Mouse (Mus musculus) forebrain, embryonic 11.5 days (tissue): Measurements from ENCODE around the gene Gm28044. TPM values are rescaled to one million over a fixed set of nuclear protein-coding genes. Genes with fewer than 3 reads are reported as not detected.
A peak's percentile ranks its signal among the peaks of the same experiment; 100 is the strongest.
"Not testable (repeated sequence)": the region's sequence is repeated elsewhere in the genome, so short reads cannot be mapped to it uniquely, and the experiment has no call there.

Source experiments
- ATAC-seq: fragments of 200-750 bp; cut with Nextera tagmentation; replicated peaks from 2 replicates; pipeline ENCODE4 v1.8.0; 2017; ENCODE audit warnings: moderate TSS enrichment; ENCODE audit not compliant: low FRiP score
- DNase-seq: peaks from one replicate; pipeline ENCODE4 v3.0.0-alpha.2; 2017; ENCODE audit warnings: low spot score
- H3K27ac ChIP-seq: fragments of 300-500 bp; sonication (generic); 2 replicates; pipeline ENCODE4 v1.5.1; 2014; ENCODE audit warnings: low read depth, low read length
- H3K27me3 ChIP-seq: fragments of 300-500 bp; sonication (generic); 2 replicates; pipeline ENCODE4 v1.6.1; 2014; ENCODE audit warnings: mild to moderate bottlenecking, low read length, mixed read lengths; ENCODE audit not compliant: control insufficient read depth, insufficient read depth
- H3K36me3 ChIP-seq: fragments of 300-500 bp; sonication (generic); 2 replicates; pipeline ENCODE4 v1.6.1; 2014; ENCODE audit warnings: mild to moderate bottlenecking, low read length, moderate library complexity, mixed read lengths; ENCODE audit not compliant: control insufficient read depth, insufficient read depth
- H3K4me1 ChIP-seq: fragments of 300-500 bp; sonication (generic); replicated peaks from 2 replicates; pipeline ENCODE4 v1.6.1; 2014; ENCODE audit warnings: low read length, mixed read lengths; ENCODE audit not compliant: control insufficient read depth, insufficient read depth
- H3K4me2 ChIP-seq: fragments of 300-500 bp; sonication (generic); 2 replicates; pipeline ENCODE4 v1.6.1; 2014; ENCODE audit warnings: low read depth, mild to moderate bottlenecking, low read length, moderate library complexity, mixed read lengths; ENCODE audit not compliant: severe bottlenecking
- H3K4me3 ChIP-seq: fragments of 300-500 bp; sonication (generic); 2 replicates; pipeline ENCODE4 v1.5.1; 2014; ENCODE audit warnings: low read depth, low read length
- H3K9ac ChIP-seq: fragments of 300-500 bp; sonication (generic); 2 replicates; pipeline ENCODE4 v1.6.1; 2014; ENCODE audit warnings: low read length
- H3K9me3 ChIP-seq: fragments of 300-500 bp; sonication (generic); 2 replicates; pipeline ENCODE4 v1.6.1; 2016; ENCODE audit warnings: low read length, mixed read lengths; ENCODE audit not compliant: control insufficient read depth
- WGBS: fragments of 180-500 bp; shearing (Covaris S2); extraction: QIAGEN DNeasy Blood & Tissue Kit; methylation state at CpG from one replicate; pipeline ENCODE4 v1.1.7; 2014; 5-methylcytosine and 5-hydroxymethylcytosine counted together
- polyA plus RNA-seq: library from polyadenylated mRNA; unstranded; fragments of >200 nt; fragmentation: Nextera tagmentation; extraction: Ambion mirVana; gene quantifications from 2 replicates; pipeline ENCODE4 v1.2.1, GENCODE M21; 2014

Gene Gm28044
- polyA plus RNA-seq, 1 experiment from 2014 or later = 1.6 TPM

DNA sequence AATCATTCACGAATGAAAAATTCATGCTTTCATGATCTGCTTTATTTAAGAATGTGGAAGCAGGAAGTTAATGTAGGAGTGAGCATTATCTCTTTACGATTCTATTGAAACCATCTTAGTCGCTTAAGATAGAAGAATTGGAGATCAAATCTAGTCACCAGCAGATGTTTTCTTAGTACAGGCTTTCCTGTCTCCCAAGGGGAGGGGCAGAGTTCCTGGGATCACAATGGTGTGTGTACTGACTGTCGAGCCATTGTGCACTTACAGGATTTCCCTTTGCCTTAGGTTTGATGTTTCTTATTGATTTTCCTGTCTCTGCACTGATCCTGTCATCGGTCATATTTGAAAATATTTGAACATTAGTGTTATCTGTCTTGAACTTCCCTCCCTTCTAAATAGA is 53.6 kb downstream of the Gm28044 start:
- peak overlapping the region; percentile 58 for H3K4me3 ChIP-seq
- peak overlapping the region; percentile 87 for H3K4me2 ChIP-seq
- peak overlapping the region; percentile 72 for H3K9ac ChIP-seq
- ATAC-seq (peak; percentile 56), DNase-seq (no peak)
- H3K9me3 ChIP-seq = no peaks in the 10 kb centered on the region
- no peaks in the 10 kb centered on the region for H3K27me3 ChIP-seq
- H3K4me1 ChIP-seq = no peaks in the 10 kb centered on the region
- no peak overlapping the region for H3K27ac ChIP-seq
- WGBS = 35% methylated on average over 5 of the region's 5 CpGs
- H3K36me3 ChIP-seq = no peaks in the 10 kb centered on the region

DNA sequence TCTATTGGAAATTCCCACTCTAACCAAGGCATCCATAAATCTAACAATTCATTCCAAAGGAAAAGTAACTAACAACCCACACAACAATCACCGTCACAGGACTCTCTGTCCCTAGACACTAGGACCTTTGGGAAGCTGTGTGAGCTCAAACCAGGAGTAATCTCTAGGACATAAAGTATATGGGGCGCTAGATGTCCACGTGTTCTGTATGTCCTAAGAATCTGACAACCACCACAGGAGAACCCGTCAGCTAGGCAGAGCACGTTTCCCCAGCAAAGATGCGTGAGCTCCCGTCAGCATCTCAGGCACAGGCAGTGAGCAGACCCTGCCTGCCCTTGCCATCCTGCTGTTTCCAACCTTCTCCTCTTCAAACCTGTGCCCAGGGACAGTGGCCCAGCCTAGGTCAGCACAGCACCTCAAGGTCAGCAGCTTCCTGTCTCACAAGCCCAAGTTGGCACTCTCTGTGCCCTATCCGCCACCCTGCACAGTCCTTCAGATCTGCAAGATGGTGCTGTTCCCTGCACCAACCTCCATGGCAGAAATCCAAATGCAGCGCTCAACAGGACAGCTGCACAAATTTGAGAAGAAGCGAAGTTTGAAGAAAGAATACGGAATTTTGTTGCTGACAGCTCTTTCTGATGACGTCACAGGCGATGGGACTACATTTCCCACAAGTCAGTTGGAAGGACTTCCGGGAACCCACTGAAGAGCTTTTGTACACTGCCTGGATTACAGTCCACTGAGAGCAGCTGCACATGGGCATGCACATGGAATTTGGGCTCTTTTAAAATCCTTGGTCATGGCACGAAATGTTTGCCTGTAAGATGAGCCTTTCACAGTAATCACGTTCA is 54.3 kb downstream of the Gm28044 start, which contains the start of gene Zfp457:
Gene Zfp457 (minus strand): TSS at position 664 of the 851 bp plus-strand sequence.
- peak within 1 kb of the TSS; percentile 72 for H3K9ac ChIP-seq
- no peaks in the 10 kb centered on the region for H3K9me3 ChIP-seq
- no peaks in the 10 kb centered on the region for H3K27me3 ChIP-seq
- H3K36me3 ChIP-seq = no peaks in the 10 kb centered on the region
- H3K4me2 ChIP-seq = peak within 1 kb of the TSS; percentile 87
- DNase-seq (peak; percentile 79), ATAC-seq (peak; percentile 99)
- peak within 1 kb of the TSS; percentile 58 for H3K4me3 ChIP-seq
- 16% methylated on average over 16 of the region's 16 CpGs for WGBS
- H3K27ac ChIP-seq = no peak within 1 kb of the TSS
- no peaks in the 10 kb centered on the region for H3K4me1 ChIP-seq

- Histone ChIP-seq H3K36me3 (no peaks in the 10 kb centered on the region), H3K9me3 (no peaks in the 10 kb centered on the region), H3K4me1 (no peaks in the 10 kb centered on the region), H3K9ac (no peak within 1 kb of the TSS), H3K27ac (no peak within 1 kb of the TSS), H3K4me2 (no peak within 1 kb of the TSS), H3K4me3 (no peak within 1 kb of the TSS), H3K27me3 (no peaks in the 10 kb centered on the region)
- DNase-seq = no peak
- 53% methylated on average over 7 of the region's 7 CpGs for WGBS
- ATAC-seq = no peak
Measured at GRCm38 (mm10) chr13:67278314-67278713, 82.0 kb downstream of the Gm28044 start, which contains the start of gene Zfp458. Gene Zfp458, minus strand, starts transcription at chr13:67278466.

DNA sequence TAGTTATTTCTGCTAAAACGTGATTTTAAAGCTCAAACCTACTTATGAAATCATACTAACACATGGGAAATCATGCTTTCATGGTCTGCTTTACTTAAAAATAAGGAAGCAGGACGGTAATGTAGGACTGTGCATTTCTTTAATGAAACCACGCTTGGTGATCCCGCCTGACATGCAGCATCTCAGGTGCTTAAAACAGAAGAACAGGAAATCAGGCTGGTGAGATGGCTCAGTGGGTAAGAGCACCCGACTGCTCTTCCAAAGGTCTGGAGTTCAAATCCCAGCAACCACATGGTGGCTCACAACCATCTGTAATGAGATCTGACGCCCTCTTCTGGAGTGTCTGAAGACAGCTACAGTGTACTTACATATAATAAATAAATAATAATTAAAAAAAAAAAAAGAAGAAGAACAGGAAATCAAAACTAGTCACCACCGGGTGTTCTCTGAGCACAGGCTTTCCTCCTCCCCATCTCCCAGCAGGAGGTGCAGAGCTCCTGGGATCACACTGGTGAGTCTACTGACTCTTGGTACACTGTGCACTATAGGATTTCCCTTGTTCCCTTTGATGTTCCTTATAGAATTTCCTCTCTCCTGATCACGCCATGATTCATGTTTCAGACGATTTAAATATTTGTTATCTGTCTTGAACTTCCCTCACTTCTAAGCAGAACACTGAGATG is 90.8 kb downstream of the Gm28044 start:
- not testable (repeated sequence) for H3K27ac ChIP-seq, DNase-seq
- WGBS = 53% methylated on average over 8 of the region's 9 CpGs

DNA sequence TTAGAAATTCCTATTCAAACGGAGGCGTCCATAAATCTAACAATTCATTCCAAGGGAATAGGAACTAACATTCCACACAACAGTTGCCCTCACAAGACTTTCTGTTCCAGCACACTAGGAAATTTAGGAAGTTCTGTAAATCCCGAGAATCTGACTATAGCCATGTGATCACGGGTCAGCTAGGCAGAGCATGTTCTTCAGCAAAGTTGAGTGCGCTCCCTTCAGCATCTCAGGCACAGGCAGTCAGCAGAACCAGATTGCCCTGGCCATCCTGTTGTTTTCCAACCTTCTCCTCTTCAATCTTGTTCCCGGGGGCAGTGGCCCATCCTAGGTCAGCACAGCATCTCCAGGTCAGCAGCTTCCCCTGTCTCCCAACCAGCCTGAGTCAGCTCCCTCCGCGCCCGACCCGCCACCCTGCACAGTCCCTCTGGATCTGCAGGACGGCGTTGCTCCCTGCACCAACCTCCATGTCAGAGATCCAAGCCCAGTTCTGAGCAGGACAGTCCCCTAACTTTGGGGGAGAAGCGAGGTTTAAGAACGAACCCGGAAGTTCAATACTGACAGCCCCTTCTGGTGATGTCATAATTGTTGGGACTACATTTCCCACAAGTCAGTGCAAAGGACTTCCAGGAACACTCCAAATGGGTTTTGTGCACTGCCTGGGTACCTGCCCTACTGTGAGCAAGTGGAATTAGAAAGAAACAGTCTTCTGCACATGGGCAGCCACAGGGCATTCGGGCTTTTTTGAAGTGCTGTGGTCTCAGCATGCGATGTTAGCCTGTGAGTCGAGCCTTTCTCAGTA is 91.6 kb downstream of the Gm28044 start:
- Histone ChIP-seq H3K27me3 (no peaks in the 10 kb centered on the region), H3K4me1 (no peaks in the 10 kb centered on the region), H3K4me3 (peak overlapping the region; percentile 68), H3K36me3 (no peaks in the 10 kb centered on the region), H3K27ac (no peak overlapping the region), H3K9ac (peak overlapping the region; percentile 64), H3K9me3 (no peaks in the 10 kb centered on the region; the same call in 1 of the 2 replicates), H3K4me2 (peak overlapping the region; percentile 54)
- DNase-seq = peak; percentile 64
- peak; percentile 99 for ATAC-seq
- 10% methylated on average over 18 of the region's 18 CpGs for WGBS

More for the DNA sequence above, 90.8 kb downstream of the Gm28044 start:
- H3K4me3 ChIP-seq = peak overlapping the region; percentile 68
- H3K27me3 ChIP-seq, H3K9me3 ChIP-seq, H3K4me1 ChIP-seq, H3K36me3 ChIP-seq: not testable (repeated sequence)
- peak overlapping the region; percentile 64 for H3K9ac ChIP-seq
- H3K4me2 ChIP-seq = peak overlapping the region; percentile 54
- ATAC-seq = peak; percentile 65

Other genes starting within 250 kb of the Gm28044 start
- 0.29 and 0.31 TPM in 2 replicates for gene Rslcan18, start 244.3 kb downstream of the Gm28044 start, polyA plus RNA-seq
- gene Zfp759, start 238.9 kb downstream of the Gm28044 start, polyA plus RNA-seq = 2.1 and 2.3 TPM in 2 replicates
- 4.6 and 5.2 TPM in 2 replicates for gene Rsl1, start 187.4 kb downstream of the Gm28044 start, polyA plus RNA-seq
- 2.1 and 2.3 TPM in 2 replicates for gene Zfp455, start 166.0 kb downstream of the Gm28044 start, polyA plus RNA-seq
- gene Zfp458, start 82.1 kb downstream of the Gm28044 start, polyA plus RNA-seq = 1.5 and 1.9 TPM in 2 replicates
- 0.36 and 0.56 TPM in 2 replicates for gene Zfp457, start 54.1 kb downstream of the Gm28044 start, polyA plus RNA-seq
- 1.7 and 2.3 TPM in 2 replicates for gene Zfp595, start 28.0 kb downstream of the Gm28044 start, polyA plus RNA-seq
- 0.95 and 1.1 TPM in 2 replicates for gene Zfp953, start 69 bp upstream of the Gm28044 start, polyA plus RNA-seq
- gene Gm28041, start 15.2 kb upstream of the Gm28044 start, polyA plus RNA-seq = not detected in 2 replicates
- 0.79 and 0.81 TPM in 2 replicates for gene Zfp456, start 15.3 kb upstream of the Gm28044 start, polyA plus RNA-seq
- 3.7 and 4.4 TPM in 2 replicates for gene Zfp429, start 39.3 kb upstream of the Gm28044 start, polyA plus RNA-seq
- gene Zfp459, start 60.9 kb upstream of the Gm28044 start, polyA plus RNA-seq = 0.56 and 0.76 TPM in 2 replicates
- 5.2 and 6.0 TPM in 2 replicates for gene Zfp874a, start 91.1 kb upstream of the Gm28044 start, polyA plus RNA-seq
- gene Zfp874b, start 123.7 kb upstream of the Gm28044 start, polyA plus RNA-seq = 0.79 and 0.84 TPM in 2 replicates
- 14.3 and 15.3 TPM in 2 replicates for gene Zfp58, start 140.0 kb upstream of the Gm28044 start, polyA plus RNA-seq
- 0.19 TPM in 1 of 2 replicates, not detected in the other for gene Gm26965, start 165.6 kb upstream of the Gm28044 start, polyA plus RNA-seq
- 27.3 and 29.5 TPM in 2 replicates for gene Zfp87, start 165.6 kb upstream of the Gm28044 start, polyA plus RNA-seq
- 16.9 and 19.2 TPM in 2 replicates for gene Zfp748, start 193.3 kb upstream of the Gm28044 start, polyA plus RNA-seq
- 4.1 and 5.5 TPM in 2 replicates for gene Zfp729b, start 249.2 kb upstream of the Gm28044 start, polyA plus RNA-seq